Mouse (Mus musculus): ENCODE measurements at regions not wholly inside any gene's neighbourhood (a gene's known extent, or its start where the extent isn't known, plus 50 kb on each side); places are given as distances from the start of the nearest gene placed in this dataset.

GRCm38 (mm10) chr16:20958905-20959304 is 194.9 kb downstream of the Teddm3 start:
- no peak for TF ChIP-seq CTCF (IDR thresholded peaks at IDR 0.05; ENCODE audit: extremely low read depth, insufficient read depth, insufficient read length, insufficient replicate concordance)
- no peak for TF ChIP-seq POLR2A (IDR thresholded peaks at IDR 0.05; ENCODE audit: low read depth, low read length)
